Mouse (Mus musculus) embryonic fibroblast, embryonic 13.5 days (primary cell): ENCODE results near the gene Siah2. TPM values are rescaled to one million over a fixed set of nuclear protein-coding genes. Genes with fewer than 3 reads are reported as not detected.

Experiments
- H3K27ac ChIP-seq: 2 replicates; pipeline ENCODE4 v1.5.1; 2012; ENCODE audit warnings: low read length, control low read depth, inconsistent platforms; ENCODE audit not compliant: insufficient read depth
- H3K4me1 ChIP-seq: 2 replicates; pipeline ENCODE4 v1.6.1; 2011; ENCODE audit warnings: low read length; ENCODE audit not compliant: control insufficient read depth, insufficient read depth
- H3K4me3 ChIP-seq: 2 replicates; pipeline ENCODE4 v1.5.1; 2011; ENCODE audit warnings: mild to moderate bottlenecking, control low read depth, low read length; ENCODE audit not compliant: insufficient read depth
- CTCF ChIP-seq: IDR thresholded peaks from 2 replicates; pipeline ENCODE4 v1.5.1; 2011; ENCODE audit warnings: mild to moderate bottlenecking, control low read depth, low read length, moderate library complexity, borderline replicate concordance; ENCODE audit not compliant: insufficient read depth
- POLR2A ChIP-seq: IDR thresholded peaks from 2 replicates; pipeline ENCODE4 v1.6.1; 2011; ENCODE audit warnings: low read depth, mild to moderate bottlenecking, control low read depth, low read length, moderate library complexity
- polyA plus RNA-seq: library from polyadenylated mRNA; stranded (reverse); fragments of >200 nt; gene quantifications from 2 replicates; pipeline ENCODE4 v1.2.4, GENCODE M21; 2011; ENCODE audit warnings: low read depth; ENCODE audit not compliant: missing spikeins, insufficient read length

The Siah2 gene
- polyA plus RNA-seq, 1 experiment, result 20.6 TPM

DNA sequence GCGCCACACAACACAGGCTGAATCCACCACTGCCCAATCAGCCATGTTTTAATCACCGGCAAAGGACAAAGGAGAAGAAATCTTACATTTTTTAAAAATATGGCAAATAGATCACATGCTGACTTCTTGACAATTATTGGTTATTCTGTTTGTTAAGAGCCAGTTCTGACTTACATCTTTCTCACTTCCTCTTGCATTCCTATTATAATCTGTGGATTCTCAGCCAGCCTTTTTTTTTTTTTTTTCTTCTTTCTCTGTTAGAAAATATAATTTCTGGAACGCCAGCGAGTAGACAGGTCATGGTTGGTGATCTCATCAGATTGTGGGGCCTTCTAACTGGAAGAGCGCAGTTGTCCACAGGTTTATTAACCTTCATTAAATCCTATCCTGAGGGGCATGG, 18.9 kb downstream of the Siah2 start:
- Histone ChIP-seq H3K4me3 (no peak overlapping the region), H3K4me1 (peaks cover 6% of the 10 kb centered on the region), H3K27ac (no peak overlapping the region)
- TF ChIP-seq POLR2A, result no peak
- TF ChIP-seq CTCF, result no peak

DNA sequence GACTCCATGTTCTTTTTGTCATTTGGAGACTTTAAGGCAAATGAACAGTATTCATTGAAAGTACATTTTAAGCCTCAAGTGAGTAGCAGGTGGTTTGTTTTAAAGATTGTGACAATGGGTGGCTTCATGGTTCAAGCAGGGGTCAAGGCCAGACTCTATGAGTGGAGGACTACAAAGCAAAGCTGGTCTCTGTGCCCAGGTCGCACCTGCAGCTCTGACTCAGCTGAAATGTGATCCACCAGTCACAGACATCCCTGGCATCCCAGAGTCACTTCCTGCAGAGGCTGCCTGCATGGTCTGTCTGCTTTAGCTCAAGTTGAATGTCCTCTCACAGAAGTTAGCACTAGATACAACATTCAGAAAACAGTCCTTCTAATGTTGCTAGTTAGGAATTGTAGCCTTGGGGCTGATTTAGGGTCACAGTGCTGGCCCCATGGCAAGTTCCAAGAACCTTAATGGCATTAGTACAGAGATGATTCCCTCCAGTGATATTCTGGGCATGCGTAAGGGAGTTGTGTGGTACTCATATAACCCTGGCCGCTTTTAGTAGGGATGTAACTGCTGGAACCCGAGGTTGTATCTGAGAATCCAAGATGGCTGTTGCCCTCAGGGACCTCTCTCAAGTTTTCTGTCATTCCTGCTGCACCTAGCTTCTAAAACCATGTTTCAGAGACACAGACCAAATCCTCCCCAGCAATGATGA, 19.6 kb downstream of the Siah2 start:
- no peak for TF ChIP-seq POLR2A
- H3K4me3 ChIP-seq, result no peak overlapping the region
- H3K27ac ChIP-seq, result no peak overlapping the region
- peaks cover 6% of the 10 kb centered on the region for H3K4me1 ChIP-seq

DNA sequence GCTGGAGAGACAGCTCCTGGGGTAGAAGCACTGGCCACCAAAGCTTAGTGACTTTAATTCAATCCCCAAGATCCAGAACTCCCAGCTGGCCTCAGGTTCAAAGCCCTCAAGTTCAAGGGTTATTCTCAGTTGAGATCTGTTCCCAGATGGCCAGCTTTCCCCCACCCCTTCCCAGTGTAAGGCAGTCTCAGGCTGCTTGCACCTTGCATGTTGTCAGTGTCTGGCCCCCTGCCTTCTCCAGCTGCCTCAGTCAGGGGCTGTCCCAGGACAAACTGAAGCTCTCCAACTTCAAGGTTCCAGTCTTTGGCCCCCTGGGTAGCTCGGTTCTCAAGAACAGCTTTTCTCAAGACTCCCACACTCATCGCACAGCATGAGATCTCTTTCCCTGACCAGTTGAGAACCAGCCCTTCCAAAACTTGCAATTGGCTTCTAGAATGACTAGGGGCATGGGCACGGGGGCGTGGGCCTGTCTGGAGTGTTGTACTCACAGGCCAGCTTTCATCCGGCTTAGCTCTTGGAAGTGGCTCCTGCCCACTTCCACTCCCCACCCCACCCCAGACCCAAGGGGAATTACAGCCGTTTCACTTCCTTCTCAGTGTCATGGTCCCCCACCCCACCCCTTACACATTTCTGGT, 20.5 kb downstream of the Siah2 start:
- Histone ChIP-seq H3K4me3 (no peak overlapping the region), H3K4me1 (peaks cover 6% of the 10 kb centered on the region), H3K27ac (no peak overlapping the region)
- TF ChIP-seq POLR2A, result no peak
- no peak for TF ChIP-seq CTCF

DNA sequence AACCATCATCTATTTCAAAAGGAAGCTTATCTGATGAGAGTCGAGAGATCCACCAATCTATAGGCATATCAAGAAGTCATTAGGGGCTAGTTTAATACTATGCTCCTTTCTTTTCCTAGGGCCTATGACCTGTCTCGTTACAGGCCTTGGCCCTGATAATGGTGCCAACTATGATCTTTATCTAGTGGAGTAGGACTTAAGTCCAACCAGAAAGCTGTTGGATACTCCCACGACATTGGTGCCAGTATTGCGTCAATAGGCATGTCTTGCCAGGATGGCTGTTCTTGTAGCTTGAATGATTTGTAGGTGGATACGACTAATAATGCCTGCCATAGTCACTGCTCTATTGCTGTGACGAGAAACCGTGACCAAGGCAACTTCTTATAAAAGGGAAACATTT, 28.2 kb downstream of the Siah2 start:
- Histone ChIP-seq H3K4me3 (no peak overlapping the region), H3K4me1 (no peaks in the 10 kb centered on the region), H3K27ac (no peak overlapping the region)
- TF ChIP-seq CTCF, result no peak
- TF ChIP-seq POLR2A, result no peak

DNA sequence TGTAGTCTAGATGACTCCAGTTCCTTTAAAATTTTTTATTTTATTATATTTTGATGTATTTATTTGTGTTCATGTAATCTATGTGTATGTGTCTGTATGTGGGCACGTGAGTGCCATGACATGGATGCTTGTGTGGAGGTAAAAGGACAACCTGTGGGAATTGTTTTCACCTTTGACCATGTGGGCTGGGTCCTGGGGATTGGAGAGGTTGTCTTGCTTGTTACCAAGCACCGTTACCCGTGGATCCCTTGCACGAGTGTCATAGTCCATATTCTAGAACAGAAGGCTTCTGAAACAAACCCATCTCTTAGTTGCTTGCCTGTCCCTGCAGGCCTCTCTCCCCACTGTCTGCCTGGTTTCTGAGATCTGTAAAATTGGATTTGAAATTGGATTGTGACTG, 31.6 kb downstream of the Siah2 start:
- H3K4me3 ChIP-seq, result no peak overlapping the region
- no peak for TF ChIP-seq CTCF
- no peak for TF ChIP-seq POLR2A
- H3K4me1 ChIP-seq, result no peaks in the 10 kb centered on the region
- H3K27ac ChIP-seq, result no peak overlapping the region

DNA sequence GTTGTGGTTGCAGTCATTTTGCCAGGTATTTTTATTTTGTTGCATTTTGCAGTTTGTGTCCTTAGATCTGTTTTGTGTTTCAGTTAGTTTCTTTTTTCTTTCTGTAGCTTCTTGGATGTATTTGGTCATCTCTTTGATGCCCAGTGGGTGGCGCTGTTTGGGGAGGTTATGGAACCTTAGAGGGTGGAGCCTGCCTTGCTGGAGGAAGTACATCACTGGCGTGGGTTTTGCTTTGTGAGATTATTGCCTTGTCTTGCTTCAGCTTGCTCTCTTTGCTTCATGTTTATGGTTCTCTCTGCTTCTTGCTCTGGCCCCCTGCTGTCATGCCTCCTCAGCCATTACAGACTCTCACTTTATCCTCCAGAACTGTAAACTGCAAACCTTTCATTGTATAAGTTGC, 34.8 kb downstream of the Siah2 start:
- Histone ChIP-seq H3K27ac (no peak overlapping the region), H3K4me3 (no peak overlapping the region), H3K4me1 (no peaks in the 10 kb centered on the region)
- TF ChIP-seq CTCF (no peak), POLR2A (no peak)

DNA sequence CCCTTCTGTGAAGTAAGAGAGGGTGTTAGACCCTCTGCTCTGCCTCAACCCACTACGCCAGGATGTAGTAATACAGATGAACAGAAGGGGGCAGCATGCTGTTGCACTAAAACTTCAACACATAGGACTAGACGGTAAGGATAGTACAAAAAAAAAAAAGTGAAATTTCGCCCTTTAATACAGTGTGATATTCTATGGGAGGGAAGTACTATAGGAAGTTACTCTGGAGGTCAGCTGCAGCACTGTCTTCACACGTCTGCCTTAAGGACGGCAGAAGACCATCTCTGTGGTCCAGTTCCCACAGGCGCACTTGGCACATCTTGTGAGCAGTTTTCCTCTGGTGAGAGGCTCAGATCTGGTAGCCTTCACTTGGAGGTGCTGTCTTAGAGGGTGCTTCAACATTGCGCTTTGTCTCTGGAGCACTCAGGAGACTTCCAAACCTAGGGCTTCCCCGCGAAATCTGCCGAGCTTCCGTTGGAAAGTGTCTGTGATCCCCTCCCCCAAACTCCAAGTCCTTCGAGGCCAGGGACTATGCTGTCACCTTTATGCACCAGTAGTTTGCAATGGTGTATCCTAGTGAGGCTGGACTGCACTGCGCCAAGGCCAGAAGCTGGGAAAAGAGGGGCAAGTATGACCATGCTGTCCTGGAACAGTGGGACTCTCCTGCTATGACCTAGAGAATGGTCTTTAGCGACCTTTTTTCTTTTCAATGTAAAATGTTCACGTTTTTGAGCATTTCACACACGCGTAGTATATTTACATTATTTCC, 36.7 kb downstream of the Siah2 start:
- TF ChIP-seq CTCF (peak; percentile 12; the same call in 1 of the 2 replicates), POLR2A (no peak)
- Histone ChIP-seq H3K4me3 (no peak overlapping the region), H3K4me1 (no peaks in the 10 kb centered on the region), H3K27ac (no peak overlapping the region)

DNA sequence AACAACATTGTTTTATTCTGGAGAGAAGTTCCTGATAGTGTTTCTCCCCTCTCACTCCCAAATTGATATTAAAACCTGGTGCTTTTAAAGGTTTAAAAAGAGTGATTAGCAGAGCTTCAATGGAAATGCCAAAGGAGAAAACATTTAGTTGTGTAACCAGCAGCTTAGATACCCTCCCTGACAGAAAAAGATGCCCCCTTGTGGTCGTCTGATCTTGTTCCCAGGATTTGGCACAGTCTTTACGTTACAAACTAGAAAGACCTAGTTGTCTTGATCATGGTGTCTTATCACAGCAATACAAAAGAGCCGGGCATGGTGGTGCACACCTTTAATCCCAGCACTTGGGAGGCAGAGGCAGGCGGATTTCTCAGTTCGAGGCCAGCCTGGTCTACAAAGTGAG, 38.3 kb downstream of the Siah2 start:
- Histone ChIP-seq H3K4me3 (no peak overlapping the region), H3K4me1 (no peaks in the 10 kb centered on the region), H3K27ac (no peak overlapping the region)
- TF ChIP-seq POLR2A, result no peak
- no peak for TF ChIP-seq CTCF

DNA sequence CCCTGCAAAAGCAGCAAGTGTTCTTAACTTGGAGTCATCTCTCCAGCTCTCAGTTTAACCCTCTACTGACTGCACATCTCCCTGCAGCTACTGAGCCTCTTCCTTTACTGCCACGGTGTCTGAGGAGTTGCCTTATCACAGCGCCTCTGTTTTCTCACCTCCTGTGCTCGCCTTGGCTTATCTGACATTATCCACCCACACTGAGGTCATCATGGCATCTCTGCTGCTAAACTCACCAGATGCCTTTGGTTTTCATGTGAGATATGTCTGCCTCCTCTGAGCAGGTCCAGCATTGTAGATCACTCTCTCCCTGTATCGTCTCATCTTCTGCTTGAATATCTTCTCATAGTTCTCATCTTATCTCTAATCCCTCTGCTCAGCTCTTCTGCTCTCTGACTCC, 41.9 kb downstream of the Siah2 start:
- H3K27ac ChIP-seq, result no peak overlapping the region
- TF ChIP-seq CTCF, result no peak
- no peak for TF ChIP-seq POLR2A
- peaks cover 7% of the 10 kb centered on the region for H3K4me1 ChIP-seq
- H3K4me3 ChIP-seq, result no peak overlapping the region

DNA sequence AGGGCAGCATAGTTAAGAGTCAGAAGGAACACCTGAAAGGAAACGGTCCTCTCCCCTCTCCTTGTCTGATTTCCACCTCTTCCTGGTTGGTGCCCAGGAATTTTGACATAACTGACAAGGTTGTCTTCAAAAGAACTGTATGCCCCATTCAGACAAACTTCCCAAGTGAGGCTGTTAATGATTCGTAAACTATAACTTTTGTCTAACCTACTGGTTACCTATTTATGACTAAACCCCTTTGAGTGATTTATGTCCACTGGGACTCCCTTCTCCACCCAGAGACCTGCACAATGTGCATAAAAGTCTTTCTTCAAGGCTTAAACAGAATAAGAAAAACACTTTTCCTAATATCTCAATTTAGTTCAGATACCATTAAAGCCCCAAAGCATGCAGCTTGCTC, 45.0 kb downstream of the Siah2 start:
- H3K4me1 ChIP-seq, result peaks cover 7% of the 10 kb centered on the region
- no peak overlapping the region for H3K4me3 ChIP-seq
- no peak overlapping the region for H3K27ac ChIP-seq
- TF ChIP-seq CTCF (no peak), POLR2A (no peak)
